Mouse (Mus musculus): ENCODE measurements around the gene Lypd5.

Gene Lypd5

DNA sequence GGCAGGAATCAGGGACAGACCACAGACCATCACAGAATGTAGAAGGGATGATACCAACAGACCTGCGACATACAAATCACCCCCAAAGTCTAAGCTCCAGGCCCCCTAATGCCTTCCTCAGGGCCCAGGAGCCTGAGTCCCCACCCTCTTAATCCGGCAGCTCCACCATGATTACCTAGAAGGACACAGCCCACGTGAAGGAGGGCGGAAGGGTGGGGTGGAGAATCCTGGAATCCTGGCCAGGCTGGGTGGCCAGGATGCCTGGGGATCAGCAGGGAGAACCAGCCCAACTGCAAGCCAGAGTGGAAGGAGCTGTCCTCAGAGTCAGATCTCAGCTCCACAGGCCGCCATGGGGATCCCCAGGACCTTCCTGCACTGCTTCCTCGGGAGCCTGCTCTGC, at the start of gene Lypd5:
TSS of gene Lypd5 (plus strand) at position 301 of the 400 bp plus-strand sequence.
- no peak for DNase-seq

DNA sequence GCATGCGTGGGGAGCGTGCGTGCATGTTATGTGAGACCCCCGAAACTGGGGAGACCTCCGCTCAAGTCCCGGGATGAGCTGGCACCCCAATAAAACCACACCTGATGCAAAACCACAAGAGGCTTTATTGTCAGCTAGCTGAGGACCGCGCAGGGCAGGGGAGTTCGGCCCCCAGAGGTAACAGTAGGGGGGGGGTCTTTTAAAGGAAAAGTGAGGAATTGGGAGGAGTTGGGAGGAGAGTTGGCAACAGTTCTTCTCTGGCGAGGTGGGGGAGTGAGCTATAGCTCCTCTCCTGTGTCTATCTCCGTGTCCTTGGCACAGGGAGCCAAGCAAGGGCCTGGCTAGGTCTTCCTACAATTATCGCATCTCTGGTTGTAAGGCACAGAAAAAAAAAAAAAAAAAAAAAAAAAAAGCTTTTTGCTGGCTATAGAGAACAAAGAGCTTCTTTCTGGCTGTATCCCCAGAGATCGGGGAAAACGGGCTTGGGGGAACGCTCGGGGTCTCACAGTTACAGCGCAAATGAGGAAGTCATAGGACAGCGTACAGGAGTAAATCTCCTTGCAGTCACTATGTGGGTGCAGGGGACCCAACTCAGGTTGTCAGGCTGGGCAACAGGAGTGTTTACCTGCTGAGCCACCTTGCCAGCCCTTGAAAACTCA, 49.0 kb upstream of the Lypd5 start:
- DNase-seq, result peak; percentile 22

DNA sequence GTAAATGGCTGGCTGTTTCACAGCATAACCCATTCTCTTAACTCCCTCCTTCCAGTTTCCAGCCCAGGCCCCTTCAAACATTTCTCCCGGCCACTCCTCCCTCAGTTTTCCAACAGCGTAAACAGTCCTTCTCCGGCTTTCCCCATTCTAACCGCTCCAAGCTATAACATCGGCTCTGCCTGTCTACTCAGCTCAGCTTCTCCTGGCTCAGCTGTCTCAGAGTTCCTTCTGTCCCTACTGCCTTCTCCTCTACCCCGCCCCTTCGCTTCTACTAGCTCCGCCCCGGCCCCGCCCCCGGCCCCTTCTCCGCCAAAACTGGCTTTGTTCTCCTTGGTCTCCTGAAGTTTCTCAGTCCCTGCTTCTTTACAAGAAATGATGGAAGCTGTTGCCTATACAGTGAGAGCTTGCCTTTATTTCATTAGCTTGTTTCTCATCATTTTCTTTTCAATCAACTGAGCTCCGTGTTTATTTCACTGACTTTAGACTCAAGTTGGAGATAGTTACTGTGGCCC, 48.2 kb upstream of the Lypd5 start, which contains the start of gene Zfp61:
TSS of gene Zfp61 (minus strand) at position 462 of the 512 bp plus-strand sequence.
- DNase-seq, result peak; percentile 62

DNA sequence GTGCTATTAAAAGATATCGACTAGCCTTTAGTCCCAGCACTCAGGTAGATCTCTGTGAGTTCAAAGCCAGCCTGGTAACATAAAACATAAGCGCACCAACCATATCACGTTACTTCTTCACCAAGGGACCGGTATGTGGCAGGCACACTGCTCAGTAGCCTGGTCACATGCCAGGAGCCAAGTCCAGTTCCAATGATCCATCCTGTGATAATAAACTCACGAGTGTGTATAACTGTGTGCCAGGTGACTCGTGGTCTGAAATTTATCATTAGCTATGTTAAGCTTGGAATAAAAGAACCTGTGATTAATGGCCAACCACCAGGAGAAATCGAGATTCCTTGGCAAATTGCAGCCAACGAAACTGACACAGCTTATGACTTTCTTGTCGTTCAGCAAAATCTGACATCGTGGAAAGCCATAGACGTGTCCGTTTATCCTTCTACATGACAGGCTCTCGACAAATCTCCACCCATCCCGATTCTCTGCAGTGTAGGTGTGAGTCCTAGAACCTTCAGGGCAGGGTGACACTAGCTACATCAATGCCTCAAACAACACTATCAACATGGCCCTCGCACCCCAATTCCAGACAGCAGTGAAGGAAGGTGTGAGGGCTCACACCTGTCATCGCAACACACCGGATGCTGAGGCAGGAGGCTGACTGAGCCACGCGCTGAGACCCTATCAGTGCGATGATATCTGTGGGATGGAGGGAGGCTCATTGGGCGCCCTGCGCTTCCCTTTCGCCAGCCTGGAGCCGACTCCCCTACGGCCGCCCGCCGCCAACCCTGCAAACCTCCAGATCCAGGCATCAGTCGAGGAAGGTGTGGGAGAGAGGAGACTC, 33.0 kb upstream of the Lypd5 start:
- DNase-seq, result no peak

DNA sequence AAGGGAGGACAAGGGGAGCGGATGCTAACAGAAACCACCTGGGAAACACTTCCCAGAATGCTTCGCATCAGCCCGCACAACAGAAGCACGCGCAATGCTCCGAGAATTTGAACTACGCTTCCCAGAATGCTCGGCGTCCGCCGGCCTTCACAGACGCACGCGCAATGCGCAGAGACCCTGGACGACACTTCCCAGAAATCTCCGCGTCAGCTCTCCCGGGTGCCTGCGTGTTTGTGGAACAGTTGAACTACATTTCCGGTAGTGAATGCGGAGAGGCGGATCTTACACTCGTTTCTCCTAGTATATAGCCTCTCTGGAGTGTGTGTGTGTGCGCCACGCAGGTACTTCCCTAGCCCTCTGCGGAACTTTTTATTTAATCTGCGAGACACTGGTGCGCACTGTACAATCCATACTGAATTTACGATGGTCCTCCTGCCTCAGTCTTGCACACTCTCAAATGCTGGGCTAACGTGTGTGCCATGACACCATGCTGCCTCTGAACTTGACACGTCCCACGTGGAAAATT, 32.4 kb upstream of the Lypd5 start, which contains the start of gene Zfp94:
TSS of gene Zfp94 (minus strand) at position 100 of the 526 bp plus-strand sequence.
- peak; percentile 92 for DNase-seq

DNA sequence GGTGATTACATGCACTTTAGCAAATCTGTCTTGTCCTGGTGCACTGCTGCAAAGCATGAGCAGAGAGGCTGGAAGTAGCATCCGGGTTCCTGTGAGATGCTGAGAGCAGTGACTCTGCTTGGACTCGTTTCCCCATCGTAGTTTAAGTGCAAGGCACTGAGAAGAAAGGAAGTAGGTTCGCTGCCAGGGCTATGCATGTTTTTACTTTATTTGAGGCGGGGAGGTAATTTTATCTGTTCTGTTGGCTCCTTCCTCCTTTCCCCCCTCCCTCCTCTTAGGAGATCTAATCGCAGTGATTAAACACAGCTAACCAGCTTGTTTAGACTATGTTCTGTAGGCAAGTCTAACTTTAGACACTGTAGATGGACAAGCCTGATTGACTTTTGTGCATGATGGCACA, 30.1 kb upstream of the Lypd5 start:
- no peak for DNase-seq

DNA sequence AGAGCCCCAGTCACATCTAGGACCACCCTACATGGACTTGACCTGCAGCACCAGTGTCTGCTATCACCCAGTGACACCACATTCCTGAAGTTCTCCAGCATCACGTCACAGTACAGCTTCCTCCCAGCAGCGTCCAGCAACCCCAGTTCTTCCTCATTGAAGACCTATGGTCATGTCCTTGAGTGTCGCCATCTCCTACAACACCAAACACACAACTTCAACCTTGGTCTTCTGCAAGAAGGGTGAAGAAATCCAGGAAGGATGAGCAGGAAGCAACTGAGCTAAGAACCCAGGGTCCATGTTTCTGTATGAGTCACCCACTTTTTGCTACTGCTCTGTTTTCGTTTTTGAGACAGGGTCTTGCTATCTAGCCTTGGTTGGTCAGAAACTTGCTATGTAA, 26.4 kb upstream of the Lypd5 start:
- no peak for DNase-seq

DNA sequence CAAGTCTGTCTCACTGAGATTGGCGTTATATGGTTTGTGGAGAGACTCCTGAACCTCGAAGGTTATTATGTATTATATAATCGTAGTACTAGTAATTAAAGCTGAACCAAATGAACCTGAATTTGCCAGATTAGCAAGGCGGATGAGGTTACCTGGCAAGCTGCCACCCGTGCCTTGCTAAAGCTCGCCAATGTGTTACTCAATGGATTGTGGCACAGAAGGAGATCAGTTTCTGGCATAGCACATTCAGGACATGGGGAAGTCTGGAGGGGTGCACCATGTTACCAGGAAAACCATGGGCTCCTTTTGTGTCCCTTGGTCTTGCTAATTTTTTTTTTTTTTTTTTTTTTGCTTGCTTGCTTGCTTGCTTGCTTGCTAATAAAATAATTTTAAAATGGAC, 23.8 kb upstream of the Lypd5 start:
- DNase-seq, result no peak

DNA sequence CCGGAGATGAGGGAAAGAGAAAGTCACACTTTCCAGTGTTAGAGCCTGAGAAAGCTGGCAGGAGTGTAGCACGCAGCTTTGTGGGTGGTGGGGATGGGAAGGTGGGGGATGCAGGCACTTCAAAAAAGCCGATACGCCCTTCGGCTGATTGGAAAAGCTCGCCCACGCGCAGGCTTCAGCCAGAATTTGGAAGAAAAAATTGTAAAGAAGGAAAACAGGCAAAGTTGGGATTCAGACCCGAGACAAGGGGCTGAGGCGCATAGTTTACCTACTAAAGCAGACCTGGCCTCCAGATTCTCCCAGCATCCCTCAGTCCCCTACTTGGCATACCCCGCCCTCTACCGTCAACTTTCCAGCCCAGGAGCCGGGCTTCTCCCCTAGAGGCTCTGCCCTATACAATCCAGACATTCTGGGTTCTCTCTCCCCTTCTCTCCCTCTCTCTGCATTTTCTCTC, 23.3 kb upstream of the Lypd5 start:
- DNase-seq, result no peak

DNA sequence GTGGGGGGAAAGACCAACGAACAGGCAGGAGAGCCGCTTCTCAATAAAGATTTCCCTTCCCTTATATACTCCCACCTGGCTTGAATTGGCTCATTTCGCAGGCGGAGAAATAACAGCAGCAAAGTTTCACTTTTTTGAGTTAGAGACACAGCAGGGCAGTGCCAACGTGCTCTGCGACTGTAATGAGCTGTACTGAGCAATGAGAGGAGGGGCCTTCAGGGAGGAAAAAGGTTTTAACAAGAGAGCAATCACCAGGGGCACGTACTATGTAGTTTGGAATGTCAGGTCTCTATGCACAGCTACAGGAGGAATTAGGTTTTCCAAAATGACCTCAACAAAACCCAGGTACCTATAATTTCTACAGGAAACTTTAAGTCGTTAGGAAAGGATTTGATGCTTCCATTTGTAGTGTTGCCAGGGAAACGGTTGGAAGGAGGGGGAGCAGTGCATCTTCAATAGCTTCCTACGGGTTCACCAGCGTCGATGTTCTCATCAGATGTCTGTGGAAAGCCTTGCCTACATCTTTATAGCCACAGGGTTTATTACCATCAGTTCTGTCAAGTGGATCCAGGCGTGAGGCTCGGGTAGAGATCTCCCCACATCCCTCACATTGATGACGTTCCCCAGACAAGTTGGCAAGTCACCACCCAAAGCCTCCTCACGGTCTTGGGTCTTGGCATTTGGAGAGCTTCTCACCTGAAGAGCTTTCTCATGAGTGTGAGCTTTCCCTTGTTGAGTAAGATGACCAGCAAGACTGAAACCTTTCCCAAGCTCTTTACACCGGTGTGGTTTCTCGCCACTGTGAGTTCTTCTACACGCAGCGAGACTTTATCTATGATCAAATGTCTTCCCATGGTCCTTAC, 22.5 kb upstream of the Lypd5 start:
- no peak for DNase-seq

DNA sequence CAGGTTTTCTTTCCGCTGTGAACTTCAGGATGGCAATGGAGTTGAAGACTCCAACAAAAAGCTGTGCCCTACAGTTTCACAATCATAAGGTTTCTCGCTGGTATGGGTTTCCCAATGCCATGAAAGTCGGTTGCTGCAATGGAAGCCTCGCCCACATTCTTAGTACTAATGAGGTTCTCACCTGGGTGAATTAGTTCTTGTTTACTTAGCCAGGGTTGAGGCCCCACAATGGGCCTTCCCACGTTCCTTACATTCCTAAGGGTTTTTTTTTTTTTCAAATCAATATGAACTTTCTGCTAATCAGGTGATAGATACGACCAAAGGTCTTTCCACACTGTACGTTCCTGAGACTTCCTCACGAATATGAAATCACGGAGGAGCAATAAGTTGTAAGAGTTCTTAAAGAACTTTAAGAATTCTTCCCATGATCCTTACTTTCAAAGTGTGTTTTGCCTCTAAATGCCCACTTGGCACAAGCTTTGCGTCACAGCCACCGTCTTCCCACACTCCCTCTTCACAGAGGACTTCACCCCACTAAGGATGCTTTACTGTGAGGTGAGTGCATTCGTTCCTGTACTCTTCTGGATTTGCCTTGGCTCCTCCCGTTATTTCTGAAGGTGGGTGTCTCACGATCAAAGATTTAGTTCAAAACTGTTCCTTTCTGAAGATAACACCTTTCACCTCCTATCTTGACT, 21.6 kb upstream of the Lypd5 start:
- DNase-seq, result no peak

DNA sequence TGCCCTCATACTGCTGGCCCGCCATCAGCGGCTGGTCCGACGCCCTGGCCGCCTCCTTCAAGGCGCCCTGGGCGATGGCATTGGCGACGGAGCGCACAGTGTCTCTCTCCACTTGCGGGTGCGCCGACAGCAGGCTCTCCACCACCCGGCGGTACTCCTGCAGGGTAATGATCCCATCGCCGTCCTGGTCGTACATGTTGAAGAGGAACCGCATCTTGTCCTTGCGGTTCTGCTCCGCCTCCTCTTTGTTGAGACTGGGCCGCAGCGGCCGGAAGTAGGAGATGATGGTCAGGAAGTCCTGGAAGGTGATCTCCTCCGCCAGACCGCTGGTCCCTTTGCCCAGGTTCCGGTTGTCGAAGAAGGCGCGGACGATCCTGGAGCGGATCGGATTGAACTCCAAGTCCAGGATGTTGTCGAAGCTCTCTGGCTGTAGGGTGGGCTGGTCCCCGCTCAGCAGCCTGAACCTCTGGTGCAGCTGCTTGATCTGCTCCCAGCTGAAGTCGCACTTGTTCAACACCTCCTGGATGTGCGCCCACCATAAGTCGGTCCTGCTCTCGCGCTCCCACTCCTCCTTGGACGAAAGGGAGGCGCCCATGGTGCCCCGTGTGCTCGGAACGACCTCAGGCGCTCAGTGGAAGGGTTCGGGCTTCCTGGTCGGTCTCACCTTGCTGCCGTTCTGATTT, 15.6 kb upstream of the Lypd5 start, which contains the start of gene Tescl:
TSS of gene Tescl (minus strand) at position 633 of the 683 bp plus-strand sequence.
- DNase-seq, result no peak

DNA sequence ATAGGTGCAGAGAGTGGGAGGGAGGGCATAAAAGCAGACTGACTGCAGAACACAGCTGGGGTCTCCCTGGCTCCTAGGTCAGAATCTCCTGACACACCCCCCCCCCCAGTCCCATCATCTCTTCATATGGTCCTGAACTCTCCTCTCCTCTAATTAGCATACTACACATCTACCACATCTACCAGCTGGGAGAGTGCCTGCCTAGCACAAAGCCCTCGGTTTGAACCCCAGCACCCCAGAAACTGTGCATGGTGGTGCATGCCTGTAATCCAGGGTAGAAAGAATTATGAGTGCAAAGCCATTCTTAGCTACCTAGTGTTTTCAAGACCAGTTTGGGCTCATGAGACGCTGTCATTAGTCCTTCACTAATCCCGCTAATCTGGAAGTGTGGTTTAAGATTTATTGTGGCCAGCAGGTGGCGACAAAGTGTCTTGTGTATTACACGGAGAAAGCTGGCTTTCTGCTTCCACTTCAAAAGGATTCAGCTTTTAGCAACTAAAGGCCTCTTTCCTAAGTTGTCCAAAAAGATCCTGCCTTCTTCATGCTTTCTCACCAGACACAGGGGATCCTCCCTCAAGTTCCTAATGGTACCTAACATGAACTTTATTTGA, 13.2 kb upstream of the Lypd5 start:
- DNase-seq, result peak; percentile 88

DNA sequence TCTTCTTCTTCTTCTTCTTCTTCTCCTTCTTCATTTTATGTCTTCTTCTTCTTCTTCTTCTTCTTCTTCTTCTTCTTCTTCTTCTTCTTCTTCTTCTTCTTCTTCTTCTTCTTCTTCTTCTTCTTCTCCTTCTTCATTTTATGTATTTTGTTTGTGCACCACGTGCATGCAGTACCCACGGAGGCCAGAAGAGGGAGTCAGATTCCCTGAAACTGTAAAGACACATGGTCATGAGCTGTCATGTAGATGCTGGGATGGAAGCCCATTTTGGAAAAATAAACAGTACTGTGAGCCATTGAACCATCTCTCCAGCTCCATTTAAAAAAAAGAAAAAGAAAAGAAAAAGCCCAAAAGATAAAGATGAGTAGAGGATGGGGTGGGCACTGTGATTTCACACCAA, 10.8 kb upstream of the Lypd5 start:
- DNase-seq, result peak; percentile 34

DNA sequence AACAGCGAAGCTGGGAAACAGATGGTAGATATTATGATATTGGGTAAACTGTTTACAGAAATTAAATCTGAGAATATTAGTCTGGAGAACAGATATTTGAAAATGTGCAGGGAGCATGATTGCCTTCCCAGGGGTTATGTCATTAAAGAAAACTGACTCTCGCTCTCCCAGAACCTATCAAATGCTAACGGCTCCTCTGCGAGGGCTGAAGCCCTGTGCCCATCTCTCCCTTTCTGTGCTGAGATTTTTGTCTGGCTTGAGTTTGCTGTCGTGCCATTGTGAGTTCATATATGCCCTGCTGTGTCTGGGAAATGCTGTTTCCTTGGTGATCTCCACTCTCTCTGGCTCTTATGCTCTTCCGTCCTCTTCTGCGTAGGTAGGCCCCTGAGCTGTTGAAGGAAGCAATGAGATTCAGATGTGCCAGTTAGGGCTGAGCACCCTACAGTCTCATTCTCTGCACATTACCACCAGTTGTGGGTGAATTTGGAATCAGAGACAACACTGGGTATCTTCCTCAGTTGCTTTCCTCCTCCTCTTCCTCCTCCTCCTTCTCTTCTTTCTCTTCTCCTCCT, 5.2 kb upstream of the Lypd5 start:
- no peak for DNase-seq

DNA sequence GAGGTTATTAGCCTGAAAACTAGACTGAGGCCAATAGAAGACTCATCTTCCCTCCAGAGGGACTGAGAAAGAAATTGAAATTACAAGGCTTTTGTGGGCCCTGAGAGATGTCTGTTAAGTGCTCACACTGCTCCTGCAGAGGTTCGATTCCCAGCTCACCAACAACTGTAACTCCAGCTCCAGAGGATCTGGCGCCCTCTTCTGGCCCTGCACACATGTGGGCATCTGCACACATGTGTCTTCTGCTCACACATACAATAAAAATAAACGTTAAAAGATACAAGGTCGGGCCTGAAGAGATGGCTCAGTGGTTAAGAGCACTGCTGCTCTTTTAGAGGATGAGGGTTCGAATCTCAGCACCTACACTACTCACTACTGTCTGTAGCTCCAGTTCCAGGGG, 2.6 kb upstream of the Lypd5 start:
- peak; percentile 49 for DNase-seq

DNA sequence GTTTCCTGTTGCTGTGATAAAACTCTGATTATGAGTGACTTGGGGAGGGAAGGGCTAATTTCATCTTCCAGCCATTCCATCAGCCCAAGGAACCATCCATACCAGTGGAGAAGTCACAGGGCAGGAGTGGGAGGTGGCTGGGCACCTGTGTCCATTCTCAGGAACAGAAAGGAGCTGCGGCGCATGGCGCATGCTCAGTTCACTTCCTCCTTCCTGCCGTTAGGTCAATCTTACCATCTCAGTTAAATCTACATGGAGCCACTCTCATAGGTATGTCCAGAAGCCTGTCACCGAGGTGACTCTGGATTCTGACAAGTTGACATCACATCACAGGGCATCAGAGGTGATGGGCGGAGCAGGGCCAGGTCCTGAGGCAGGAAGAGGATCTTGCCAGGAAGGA, 6.7 kb downstream of the Lypd5 start:
- no peak for DNase-seq

DNA sequence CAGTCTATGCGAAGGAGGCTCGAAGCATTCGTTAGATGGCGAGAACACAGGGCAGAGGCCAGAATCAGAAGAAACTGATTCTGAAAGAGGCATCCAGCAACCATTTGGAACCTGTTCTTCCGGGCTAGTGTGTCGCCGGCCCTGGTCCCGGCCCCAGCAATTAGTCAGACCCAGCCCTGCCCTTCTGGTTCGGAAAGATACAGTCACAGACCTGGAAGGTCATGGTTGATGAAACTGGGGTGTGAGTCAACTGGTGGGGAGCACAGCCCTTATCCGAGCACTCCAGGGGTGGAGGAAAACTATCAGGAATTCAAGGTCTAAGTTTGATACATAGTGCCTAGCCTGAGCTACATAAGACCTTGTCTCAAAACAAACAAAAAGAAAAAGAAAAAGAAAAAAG, 7.1 kb downstream of the Lypd5 start:
- no peak for DNase-seq

DNA sequence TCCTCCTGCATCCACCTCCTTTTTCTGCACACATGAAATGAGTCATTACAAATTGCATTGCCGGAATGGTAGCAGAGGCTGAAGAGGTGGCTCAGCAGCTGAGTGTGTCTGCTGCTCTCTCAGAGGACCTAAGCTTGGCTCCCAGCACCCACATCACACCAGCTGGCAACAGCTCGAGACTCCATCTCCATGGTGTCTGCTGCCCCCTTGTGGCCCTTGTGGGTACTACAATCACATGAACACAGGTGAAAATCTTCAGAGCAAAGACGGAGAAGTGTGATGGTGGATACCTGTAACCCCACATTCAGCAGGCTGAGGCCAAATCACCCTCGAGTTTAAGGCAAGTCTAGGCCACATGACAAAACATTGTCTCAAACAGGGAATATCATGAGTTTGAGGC, 8.9 kb downstream of the Lypd5 start:
- DNase-seq, result peak; percentile 73

DNA sequence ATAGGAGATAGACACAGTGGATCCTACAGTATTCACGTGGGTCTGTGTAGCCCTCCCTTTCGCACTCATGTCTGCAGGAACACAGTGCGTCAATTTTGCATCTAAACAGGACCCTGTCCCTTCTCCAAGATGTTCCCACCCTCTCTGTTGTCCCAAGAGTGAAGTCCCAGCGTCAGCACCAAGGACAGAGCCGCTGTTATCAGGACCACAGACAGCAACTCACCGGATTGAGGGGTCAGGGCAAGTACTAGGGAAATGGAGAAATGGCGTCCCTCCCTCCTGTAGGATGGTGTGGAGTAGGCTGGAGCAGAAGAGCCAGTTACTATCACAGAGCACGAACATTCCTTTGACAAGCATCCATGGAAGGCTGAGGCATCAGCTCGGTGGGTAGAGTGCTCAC, 10.3 kb downstream of the Lypd5 start:
- peak; percentile 58 for DNase-seq

DNA sequence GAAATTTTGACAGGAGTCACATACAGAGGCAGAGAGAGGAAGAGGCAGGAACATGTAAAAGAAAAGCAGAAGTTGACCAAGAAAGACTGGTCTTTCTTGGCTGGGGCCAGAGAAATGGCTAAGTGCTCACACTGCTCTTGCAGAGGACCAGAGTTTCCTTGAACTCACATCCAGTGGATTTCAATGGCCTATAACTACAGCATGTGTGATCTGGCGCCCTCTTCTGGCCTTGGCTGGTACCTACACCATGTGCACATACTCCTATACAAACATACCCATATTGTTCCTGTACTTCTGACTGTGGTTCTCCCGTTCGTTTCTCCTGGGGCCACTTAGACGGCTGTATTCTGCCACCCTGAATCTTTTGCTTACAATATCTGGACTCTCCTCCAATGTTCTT, 12.0 kb downstream of the Lypd5 start:
- peak; percentile 42 for DNase-seq

Data from thymus, postnatal 4 days (tissue).